Mouse (Mus musculus): ENCODE measurements around the gene Gm2004. TPM values are rescaled to one million over a fixed set of nuclear protein-coding genes. Genes with fewer than 3 reads are reported as not detected.
"Not testable (repeated sequence)": the region's sequence is repeated elsewhere in the genome, so short reads cannot be mapped to it uniquely, and the experiment has no call there.

Gm2004 gene
- polyA plus RNA-seq (2014; fragmentation: Nextera tagmentation; extraction: Ambion mirVana): 0.47 and 0.70 TPM in 2 replicates

- not testable (repeated sequence) for ATAC-seq; H3K27me3 ChIP-seq (replicated peaks; ENCODE audit: control insufficient read depth, insufficient read depth, low read length); DNase-seq (ENCODE audit: low spot score); H3K4me1 ChIP-seq (ENCODE audit: control insufficient read depth, insufficient read depth, low read length); H3K4me2 ChIP-seq (ENCODE audit: low read length); H3K9ac ChIP-seq (ENCODE audit: low read length); H3K27ac ChIP-seq (ENCODE audit: low read depth, low read length); H3K4me3 ChIP-seq (ENCODE audit: low read depth, low read length); H3K36me3 ChIP-seq (ENCODE audit: control insufficient read depth, insufficient read depth, low read length); H3K9me3 ChIP-seq (replicated peaks; ENCODE audit: control insufficient read depth, low read length)
- no CpG with 5 or more reads among the region's 2 CpGs for WGBS
These were observed at the start of gene Gm2004 for GRCm38 (mm10) chr2:176149725-176150124. Gene Gm2004 (minus strand): TSS chr2:176149825.

Other genes with a start within 250 kb of the Gm2004 start
- 1.9 and 2.4 TPM in 2 replicates for gene Zfp966, start 218.7 kb downstream of the Gm2004 start, polyA plus RNA-seq (2014; fragmentation: Nextera tagmentation; extraction: Ambion mirVana)
- 24.1 and 24.6 TPM in 2 replicates for gene Gm2026, start 184.5 kb downstream of the Gm2004 start, polyA plus RNA-seq (2014; fragmentation: Nextera tagmentation; extraction: Ambion mirVana)
- gene 2210418O10Rik, start 76.7 kb upstream of the Gm2004 start, polyA plus RNA-seq (2014; fragmentation: Nextera tagmentation; extraction: Ambion mirVana): 14.4 and 17.0 TPM in 2 replicates
- gene Gm11009, start 169.7 kb upstream of the Gm2004 start, polyA plus RNA-seq (2014; fragmentation: Nextera tagmentation; extraction: Ambion mirVana): not detected in 2 replicates

All from forebrain, embryonic 14.5 days (tissue).